Mouse (Mus musculus): ENCODE measurements around the gene Mfsd4b5. TPM values are rescaled to one million over a fixed set of nuclear protein-coding genes. Genes with fewer than 3 reads are reported as not detected.
"Not testable (repeated sequence)": the region's sequence is repeated elsewhere in the genome, so short reads cannot be mapped to it uniquely, and the experiment has no call there.

The Mfsd4b5 gene
- polyA plus RNA-seq, 1 experiment from 2014 or later: 0.22 TPM

DNA sequence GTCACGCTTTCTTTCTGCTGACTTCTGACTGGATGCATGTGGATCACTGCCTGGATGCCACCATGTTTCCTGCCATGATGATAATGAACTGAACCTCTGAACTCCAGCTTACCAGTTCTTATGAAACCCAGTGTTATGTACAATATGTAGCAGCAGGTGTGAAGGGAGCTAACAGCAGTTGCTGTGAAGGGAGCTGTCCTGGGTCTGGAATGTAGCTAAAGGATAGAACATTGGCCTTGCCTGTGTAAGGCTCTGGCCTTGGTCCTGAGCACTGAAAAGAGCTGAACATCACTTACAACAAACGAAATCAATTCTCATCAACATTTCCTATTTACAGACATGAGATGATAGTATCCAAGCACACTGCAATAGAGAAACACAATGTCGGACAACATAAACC lies 18.9 kb downstream of the Mfsd4b5 start:
- no peak for DNase-seq (ENCODE audit: low spot score)

DNA sequence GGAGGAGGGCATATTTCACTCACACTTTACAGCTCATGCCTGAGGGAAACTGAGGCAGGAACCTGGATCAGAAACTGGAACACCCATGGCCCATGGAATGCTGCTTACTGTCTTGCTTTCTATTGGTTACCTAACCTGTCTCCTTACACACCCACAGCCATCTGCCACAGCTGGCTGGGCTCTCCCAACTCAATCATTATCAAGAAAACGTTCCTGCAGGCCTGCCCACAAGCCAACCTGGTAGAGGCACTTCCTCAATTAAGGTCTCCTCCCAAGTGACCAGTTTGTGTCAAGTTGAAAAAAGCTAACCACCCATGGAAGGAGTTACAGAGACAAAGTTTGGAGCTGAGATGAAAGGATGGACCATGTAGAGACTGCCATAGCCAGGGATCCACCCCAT lies 24.5 kb downstream of the Mfsd4b5 start:
- DNase-seq (ENCODE audit: low spot score): no peak

DNA sequence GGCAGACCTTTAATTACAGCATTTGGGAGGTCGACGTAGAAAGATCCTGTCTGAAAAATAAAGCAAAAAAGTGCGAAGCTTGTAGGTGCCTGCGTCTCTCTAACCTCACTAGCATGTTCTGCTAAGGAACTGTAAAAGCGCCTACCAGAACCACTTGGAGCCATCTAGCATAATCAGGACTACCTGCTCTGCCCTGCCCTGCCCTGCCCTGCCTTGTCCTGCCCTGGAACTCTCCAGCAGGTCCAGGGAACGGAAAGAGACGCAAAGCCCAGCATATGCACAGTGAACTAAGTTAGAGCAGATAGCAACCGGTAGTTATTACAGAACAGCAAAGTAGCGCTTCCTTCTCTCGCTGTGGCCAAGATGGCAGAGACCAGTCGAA lies 26.0 kb downstream of the Mfsd4b5 start:
- no peak for DNase-seq (ENCODE audit: low spot score)

- peak; percentile 96 for DNase-seq (ENCODE audit: low spot score)
Observed at GRCm38 (mm10) chr10:39959761-39960440, 26.5 kb downstream of the Mfsd4b5 start, which contains the start of gene Mfsd4b3. Gene Mfsd4b3 (minus strand): TSS chr10:39960153.

GRCm38 (mm10) chr10:39958266-39958665 lies 28.2 kb downstream of the Mfsd4b5 start:
- DNase-seq (ENCODE audit: low spot score): peak; percentile 33

DNA sequence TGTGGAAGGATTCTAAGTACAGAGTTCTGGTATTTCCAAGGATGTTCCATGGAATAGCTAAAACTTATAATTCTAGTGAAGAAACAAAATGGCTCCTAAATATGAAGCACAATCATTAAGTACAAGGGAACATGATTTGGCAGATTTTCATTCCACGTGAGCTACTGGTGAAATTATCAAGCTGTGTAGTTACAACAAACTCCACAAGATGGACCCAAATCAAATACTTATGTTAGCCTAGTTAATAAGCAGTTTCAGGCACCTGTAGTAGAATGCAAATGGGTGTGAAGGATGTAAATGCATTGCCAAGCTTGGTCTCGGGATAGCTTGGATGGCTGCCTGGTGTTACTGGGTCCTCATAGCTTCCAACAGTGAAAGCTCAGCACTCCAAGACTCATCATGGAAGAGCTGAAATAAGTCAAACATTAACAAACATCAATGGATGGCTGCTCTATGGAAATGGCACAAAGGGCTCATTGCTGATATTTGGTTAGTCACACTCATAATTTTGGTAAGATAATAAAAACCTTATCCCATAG lies 30.0 kb downstream of the Mfsd4b5 start:
- no peak for DNase-seq (ENCODE audit: low spot score)

GRCm38 (mm10) chr10:39955163-39955562 lies 31.3 kb downstream of the Mfsd4b5 start:
- no peak for DNase-seq (ENCODE audit: low spot score)

- no peak for DNase-seq (ENCODE audit: low spot score)
Observed at GRCm38 (mm10) chr10:39949377-39949954, 37.0 kb downstream of the Mfsd4b5 start.

DNA sequence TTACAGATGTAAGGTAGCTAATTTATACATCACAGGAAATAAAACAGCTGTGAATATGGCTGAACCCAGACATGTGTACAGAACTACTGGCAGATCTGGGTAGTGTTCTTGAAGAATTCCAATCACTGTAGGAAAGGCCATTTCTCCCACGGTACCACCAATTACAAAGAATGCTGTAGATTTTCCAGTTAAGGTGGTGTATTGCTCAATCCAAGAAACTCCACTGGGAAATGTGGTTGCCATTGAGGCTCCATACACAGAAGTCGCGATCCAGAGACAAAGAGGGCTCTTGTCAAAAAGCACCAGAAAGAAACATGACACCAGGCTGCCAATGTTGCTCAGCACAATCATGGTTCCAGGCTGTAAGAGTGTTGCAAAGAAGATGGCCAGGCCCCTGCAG lies 39.3 kb downstream of the Mfsd4b5 start:
- DNase-seq (ENCODE audit: low spot score): not testable (repeated sequence)

DNA sequence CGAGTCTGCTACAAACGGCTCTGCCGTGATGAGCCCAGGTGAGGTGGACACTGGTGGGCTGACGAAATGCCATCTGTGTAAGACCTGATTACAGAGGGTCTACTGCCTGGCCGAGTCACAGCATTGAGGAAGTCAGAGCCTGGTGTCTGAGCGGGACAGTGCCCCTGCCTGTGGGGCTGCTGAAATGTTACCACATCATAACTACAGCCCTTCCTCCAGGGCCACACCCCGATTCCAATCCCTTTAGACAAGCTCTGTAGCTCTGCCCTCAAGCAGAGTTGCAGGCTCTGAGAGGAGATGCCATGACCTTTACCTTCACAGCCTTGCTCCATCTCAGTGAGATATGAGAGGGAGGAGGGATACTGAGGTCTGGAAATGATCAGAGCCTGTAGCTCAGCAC lies 49.9 kb downstream of the Mfsd4b5 start:
- DNase-seq (ENCODE audit: low spot score): no peak

DNA sequence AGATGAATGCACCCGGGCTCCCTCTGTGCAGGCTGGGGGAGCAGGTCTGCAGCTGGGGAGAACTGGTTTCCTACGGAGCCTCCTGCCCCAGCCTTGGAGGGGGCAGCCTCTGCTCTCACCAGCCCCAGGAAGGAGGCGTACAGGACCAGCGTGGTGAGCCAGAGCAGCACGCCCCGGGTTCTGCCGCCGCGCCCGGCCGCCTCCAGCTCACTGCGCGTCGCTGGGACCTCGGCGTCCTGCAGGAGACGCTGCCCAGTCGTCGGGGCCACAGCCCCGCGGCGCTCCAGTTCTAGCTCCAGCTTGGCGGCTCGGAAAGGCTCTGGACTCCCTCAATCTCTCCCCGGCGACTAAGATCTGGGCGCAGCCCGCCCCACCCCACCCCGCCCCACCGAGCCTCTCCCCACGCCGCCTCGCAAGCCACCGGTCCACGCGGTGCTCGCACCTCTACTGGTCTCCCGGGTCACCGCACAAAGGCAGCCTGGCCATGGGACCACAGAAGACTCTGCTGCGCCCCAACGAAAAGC lies 59.8 kb downstream of the Mfsd4b5 start, which contains the start of gene Mfsd4b2:
Gene Mfsd4b2, minus strand, starts transcription at position 308 of the 524 bp plus-strand sequence.
- DNase-seq (ENCODE audit: low spot score): no peak

DNA sequence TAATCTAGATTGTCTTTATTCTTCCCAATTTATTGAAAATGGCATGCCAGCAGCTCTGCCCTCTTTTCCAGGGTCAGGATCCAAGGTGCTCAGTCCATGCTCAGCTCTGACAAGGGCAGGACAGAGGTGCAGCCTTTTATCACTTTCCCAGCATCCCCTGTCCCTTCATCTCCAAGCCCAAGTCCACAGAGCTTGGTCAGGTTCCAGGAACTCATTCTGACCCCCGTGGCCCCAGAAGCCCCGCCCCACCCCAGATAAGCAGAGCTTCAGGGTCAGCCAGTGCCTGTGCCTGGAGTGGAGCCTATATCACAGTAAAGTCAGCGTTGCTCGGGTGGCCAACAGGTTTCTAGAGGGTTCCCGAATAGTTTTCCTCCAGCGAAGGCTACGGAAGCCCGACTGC lies 61.9 kb downstream of the Mfsd4b5 start:
- not testable (repeated sequence) for DNase-seq (ENCODE audit: low spot score)

DNA sequence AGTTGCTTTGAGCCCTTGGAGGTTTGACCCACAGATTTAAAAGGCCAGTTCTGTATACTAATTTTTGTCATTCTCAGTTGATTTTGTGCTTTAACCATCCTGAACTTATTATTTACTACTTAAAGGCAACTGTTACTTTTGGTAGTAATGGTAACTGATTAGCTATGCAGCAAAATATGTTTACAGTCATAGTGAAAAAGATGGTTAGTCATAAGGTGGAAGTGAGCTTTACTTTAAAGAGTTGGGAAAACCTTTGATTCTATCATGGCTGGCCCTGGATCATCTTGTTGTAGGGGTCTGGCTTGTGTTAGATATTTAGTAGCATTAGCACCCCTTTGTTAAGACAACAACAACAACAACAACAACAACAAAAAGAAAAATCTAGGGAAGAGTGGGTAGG lies 73.8 kb downstream of the Mfsd4b5 start:
- no peak for DNase-seq (ENCODE audit: low spot score)

- no peak for DNase-seq (ENCODE audit: low spot score)
Observed at GRCm38 (mm10) chr10:39908768-39909441, 77.5 kb downstream of the Mfsd4b5 start.

Other genes with a start within 250 kb of the Mfsd4b5 start
- 5.3 and 5.9 TPM in 2 replicates for gene Mfsd4b4, start 87.4 kb downstream of the Mfsd4b5 start, polyA plus RNA-seq (2015; fragmentation: Nextera tagmentation; extraction: Ambion mirVana)
- gene Mfsd4b2, start 59.7 kb downstream of the Mfsd4b5 start, polyA plus RNA-seq (2015; fragmentation: Nextera tagmentation; extraction: Ambion mirVana): 0.14 and 0.16 TPM in 2 replicates
- 1.5 and 2.3 TPM in 2 replicates for gene Mfsd4b3, start 26.5 kb downstream of the Mfsd4b5 start, polyA plus RNA-seq (2015; fragmentation: Nextera tagmentation; extraction: Ambion mirVana)
- gene Mfsd4b1, start 38.6 kb upstream of the Mfsd4b5 start, polyA plus RNA-seq (2015; fragmentation: Nextera tagmentation; extraction: Ambion mirVana): 0.39 and 0.42 TPM in 2 replicates
- 26.5 and 31.2 TPM in 2 replicates for gene Slc16a10, start 155.6 kb upstream of the Mfsd4b5 start, polyA plus RNA-seq (2015; fragmentation: Nextera tagmentation; extraction: Ambion mirVana)